Mouse (Mus musculus): ENCODE measurements at regions not wholly inside any gene's neighbourhood (a gene's known extent, or its start where the extent isn't known, plus 50 kb on each side); places are given as distances from the start of the nearest gene placed in this dataset.

GRCm38 (mm10) chr6:49904001-49904400 is 81.5 kb downstream of the Npy start:
- TF ChIP-seq POLR2A (IDR thresholded peaks at IDR 0.05; ENCODE audit: insufficient read length, low read depth) (no peak), E2F4 (IDR thresholded peaks at IDR 0.05; ENCODE audit: insufficient read depth) (no peak), USF1 (IDR thresholded peaks at IDR 0.05; ENCODE audit: low read depth) (no peak)

Measured in myocyte (in vitro differentiated cells).